Mouse (Mus musculus) mouse trophoblast stem cell (cell line): ENCODE results near the gene Arfrp1.

Experiments
- in situ Hi-C, 2 experiments: fragments of 300-500 bp; cut with MseI, MboI; formaldehyde crosslinking; loops; 2 replicates in 1 of 2; 3 replicates in 1 of 2; pipeline ENCODE4 v1.15.1; 2025

The Arfrp1 gene

GRCm38 (mm10) chr2:181364860-181365596, at the start of gene Arfrp1, which contains the start of gene Zgpat:
TSS of gene Arfrp1 (minus strand) at chr2:181365404.
TSS of gene Zgpat (plus strand) at chr2:181364928.
- in situ Hi-C loops = no loop called here

GRCm38 (mm10) chr2:181413141-181413540, 47.9 kb upstream of the Arfrp1 start:
- in situ Hi-C loops = no loop called here

DNA sequence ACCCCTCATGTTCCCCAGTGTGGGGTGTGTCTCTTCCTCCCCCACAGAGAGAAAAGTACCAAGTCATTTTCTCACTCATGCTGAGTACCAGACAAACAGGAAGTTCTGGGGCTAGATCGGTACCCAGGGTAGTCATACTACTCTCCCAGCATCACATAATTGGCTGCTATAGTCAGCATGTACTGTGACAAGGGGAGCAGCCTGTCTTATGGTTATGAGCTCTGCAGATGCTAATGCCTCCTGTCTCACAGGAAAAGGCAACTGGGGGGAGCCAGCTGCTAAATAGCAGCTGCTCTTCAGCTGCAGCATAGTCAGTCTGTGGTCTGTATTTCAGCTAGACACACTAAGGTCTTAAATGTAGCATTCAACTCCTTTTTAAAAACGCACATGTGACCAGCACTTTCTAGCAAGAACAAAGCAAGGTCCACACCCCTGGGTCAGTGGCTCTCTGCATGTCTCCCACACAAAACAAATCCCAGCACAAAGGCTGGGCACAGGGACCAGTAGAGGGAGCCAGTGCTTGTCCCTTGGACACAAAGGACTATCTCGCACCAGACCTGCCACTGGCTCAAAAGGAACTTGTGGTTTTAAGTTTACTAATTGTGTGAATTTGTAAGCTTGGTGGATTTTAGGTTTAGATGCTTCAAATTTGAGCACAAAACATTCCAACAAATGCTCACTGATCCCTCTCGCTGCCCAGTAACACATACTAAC, 45.7 kb upstream of the Arfrp1 start:
- in situ Hi-C loops = no loop called here

GRCm38 (mm10) chr2:181409643-181410042, 44.4 kb upstream of the Arfrp1 start:
- in situ Hi-C loops = no loop called here

- in situ Hi-C loops = no loop called here
Measured at GRCm38 (mm10) chr2:181403722-181404121, 38.5 kb upstream of the Arfrp1 start.

- in situ Hi-C loops = no loop called here
Measured at GRCm38 (mm10) chr2:181401497-181401896, 36.3 kb upstream of the Arfrp1 start.

- in situ Hi-C loops = no loop called here
Measured at GRCm38 (mm10) chr2:181397207-181397761, 32.1 kb upstream of the Arfrp1 start.

GRCm38 (mm10) chr2:181394086-181394485, 28.9 kb upstream of the Arfrp1 start:
- in situ Hi-C loops = loop anchor here in 1 of 2 experiments (5.0 kb wide), 1 partner anchor 103 kb away; the partner anchor contains the start of gene Tpd52l2

GRCm38 (mm10) chr2:181392600-181393213, 27.5 kb upstream of the Arfrp1 start:
- in situ Hi-C loops = loop anchor here in 1 of 2 experiments (5.0 kb wide), 1 partner anchor 105 kb away; the partner anchor contains the start of gene Tpd52l2

- in situ Hi-C loops = loop anchor here in 1 of 2 experiments (5.0 kb wide), 1 partner anchor 106 kb away; the partner anchor contains the start of gene Tpd52l2
Measured at GRCm38 (mm10) chr2:181391541-181391940, 26.3 kb upstream of the Arfrp1 start.

GRCm38 (mm10) chr2:181391022-181391421, 25.8 kb upstream of the Arfrp1 start:
- in situ Hi-C loops = loop anchor here in 1 of 2 experiments (5.0 kb wide), 1 partner anchor 106 kb away; the partner anchor contains the start of gene Tpd52l2

DNA sequence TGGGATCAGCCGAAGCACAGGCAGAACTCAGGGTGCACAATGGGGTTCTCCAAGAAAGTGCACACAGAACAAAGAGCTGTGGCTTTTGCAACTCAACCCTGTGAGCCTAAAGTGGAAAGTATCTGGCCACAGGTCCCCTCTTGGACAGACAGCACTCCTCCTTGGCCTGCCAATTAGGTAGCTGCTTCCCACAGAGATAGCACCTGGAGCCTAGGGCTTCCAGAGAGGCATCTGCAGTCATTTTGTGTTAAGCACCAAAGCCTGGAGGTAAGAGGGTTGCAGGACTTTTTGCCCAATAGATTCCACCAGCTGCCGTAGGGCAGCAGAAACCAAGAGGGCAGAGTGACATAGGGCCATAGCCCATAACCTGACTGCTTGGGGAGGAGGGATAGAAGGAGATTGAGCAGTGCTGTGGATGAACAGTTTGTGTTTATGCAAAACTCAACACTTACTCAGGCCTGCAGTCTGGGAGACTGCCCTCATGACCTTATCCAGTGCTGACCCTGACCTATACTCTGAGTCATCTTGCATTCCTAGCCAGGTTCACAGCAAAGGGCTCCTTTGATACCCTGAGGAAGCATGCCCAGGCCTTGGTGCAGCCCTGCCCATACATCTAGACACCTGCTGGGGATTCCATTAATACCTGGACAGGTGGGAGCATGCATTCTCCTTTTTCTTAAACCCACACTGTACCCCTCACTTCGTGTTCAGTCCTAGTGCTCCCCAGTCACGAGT, 25.1 kb upstream of the Arfrp1 start:
- in situ Hi-C loops = loop anchor here in 1 of 2 experiments (5.0 kb wide), 1 partner anchor 107 kb away; the partner anchor contains the start of gene Tpd52l2

DNA sequence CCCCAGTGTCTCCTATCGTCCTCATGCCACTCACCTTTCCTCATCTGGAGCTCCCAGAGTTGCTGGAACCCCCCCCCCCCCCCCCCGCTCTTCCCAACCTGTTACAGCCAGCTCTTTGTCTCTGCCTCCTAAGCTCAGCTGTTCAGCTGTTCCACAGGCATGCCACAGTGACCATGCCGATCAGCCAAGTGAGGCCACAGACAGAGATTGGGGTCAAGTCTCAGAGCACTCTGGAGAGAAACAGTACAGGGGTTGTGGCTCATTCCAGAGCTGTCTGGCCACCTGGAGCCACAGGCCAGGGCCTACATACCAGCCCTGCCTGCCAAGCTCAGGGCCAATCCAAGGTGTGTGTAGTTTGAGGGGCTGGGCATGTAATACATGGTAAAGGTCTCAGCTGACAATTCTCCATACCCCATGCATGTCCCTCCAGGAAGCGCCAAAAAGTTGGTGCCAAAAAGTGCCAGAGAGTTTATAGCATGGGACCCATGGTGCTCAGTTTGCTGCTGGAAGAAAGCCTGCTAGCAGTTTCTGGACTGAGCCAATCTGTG, 21.5 kb upstream of the Arfrp1 start:
- in situ Hi-C loops = loop anchor here in 1 of 2 experiments (5.0 kb wide), 1 partner anchor 106 kb away; the partner anchor contains the start of gene Abhd16b

DNA sequence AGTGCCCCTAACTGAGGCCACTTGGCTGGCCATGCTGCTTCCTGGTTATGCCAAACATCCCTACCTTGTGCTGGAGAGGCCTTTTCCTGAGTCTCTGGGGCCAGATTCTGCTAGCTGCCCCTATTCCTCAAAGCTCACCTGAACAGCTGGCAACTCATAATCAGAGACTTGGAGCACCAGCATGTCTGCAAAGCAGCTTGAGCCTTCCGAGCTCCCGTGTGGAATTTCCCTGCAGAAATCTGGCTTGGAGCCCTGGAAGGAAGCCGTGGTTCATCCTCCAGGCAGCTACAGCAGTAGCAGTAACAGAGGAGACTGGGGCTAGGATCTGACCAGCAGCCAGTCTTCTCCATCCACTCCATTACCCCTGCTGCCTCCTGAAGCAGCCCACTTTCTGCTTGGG, 20.7 kb upstream of the Arfrp1 start:
- in situ Hi-C loops = loop anchor here in 1 of 2 experiments (5.0 kb wide), 1 partner anchor 106 kb away; the partner anchor contains the start of gene Abhd16b

GRCm38 (mm10) chr2:181384919-181385391, 19.8 kb upstream of the Arfrp1 start:
- in situ Hi-C loops = loop anchor here in 1 of 2 experiments (5.0 kb wide), 1 partner anchor 107 kb away; the partner anchor contains the start of gene Abhd16b

GRCm38 (mm10) chr2:181384463-181384862, 19.3 kb upstream of the Arfrp1 start:
- in situ Hi-C loops = no loop called here

DNA sequence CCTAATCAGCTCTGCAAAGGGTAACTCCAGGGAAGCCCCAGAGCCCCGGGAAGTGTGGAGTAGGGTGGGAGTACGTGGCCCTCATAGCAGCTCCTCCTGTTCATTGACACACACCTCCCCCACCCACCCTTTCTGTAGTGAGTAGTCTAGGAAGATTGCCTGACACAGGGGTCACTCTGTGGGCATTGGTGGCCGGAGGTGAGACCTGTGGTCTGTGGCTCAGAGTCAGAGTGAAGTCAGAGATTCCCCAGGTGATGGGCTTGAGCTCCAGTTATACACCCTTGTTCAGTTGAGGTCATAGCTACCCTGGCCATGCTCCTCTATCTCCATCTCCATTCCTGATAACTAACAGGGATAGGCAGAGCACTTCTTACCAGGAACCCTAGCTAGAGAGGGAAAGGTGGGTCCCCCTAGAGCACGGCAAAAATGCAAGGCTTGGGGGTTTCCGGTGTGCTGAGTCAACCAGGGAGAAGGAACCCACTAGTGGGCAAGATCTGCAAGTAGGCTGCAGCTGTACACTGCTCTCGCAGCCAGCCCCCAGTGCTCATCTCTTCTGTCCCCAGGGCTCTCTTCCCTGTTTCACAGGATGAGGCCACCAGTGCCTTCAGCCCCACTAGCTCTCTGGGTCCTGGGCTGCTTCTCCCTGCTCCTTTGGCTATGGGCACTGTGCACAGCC, 16.6 kb upstream of the Arfrp1 start:
- in situ Hi-C loops = no loop called here

GRCm38 (mm10) chr2:181381107-181381506, 15.9 kb upstream of the Arfrp1 start:
- in situ Hi-C loops = no loop called here

DNA sequence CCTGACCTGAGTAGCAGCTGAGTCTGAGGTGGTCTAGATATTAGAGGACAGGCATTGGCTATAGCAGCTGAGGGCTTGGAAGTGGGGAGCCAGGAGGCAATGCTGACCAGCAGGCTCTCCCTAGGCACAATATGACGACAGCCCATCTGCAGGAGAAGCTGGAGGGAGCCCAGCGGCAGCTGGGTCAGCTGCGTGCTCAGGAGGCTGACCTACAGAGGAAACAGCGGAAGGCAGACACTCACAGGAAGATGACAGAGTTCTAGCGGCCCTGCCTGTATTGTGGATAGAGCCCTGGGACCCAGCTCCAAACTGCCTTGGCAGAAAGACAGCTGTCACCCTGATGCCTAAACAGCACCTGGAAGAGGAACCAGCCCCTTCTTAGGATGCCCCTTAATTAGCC, 15.0 kb upstream of the Arfrp1 start:
- in situ Hi-C loops = no loop called here

GRCm38 (mm10) chr2:181379778-181380177, 14.6 kb upstream of the Arfrp1 start, which contains the start of gene Lime1:
TSS of gene Lime1 (plus strand) at chr2:181380078.
- in situ Hi-C loops = no loop called here
